Mouse (Mus musculus) stomach, embryonic 16.5 days (tissue): ENCODE measurements around the gene Nrsn2. TPM values are rescaled to one million over a fixed set of nuclear protein-coding genes. Genes with fewer than 3 reads are reported as not detected.

Experiments
- ATAC-seq: fragments of 200-750 bp; cut with Nextera tagmentation; 2 replicates; pipeline ENCODE4 v1.8.0; 2017; ENCODE audit warnings: moderate number of reproducible peaks, moderate TSS enrichment; ENCODE audit not compliant: insufficient read depth, low FRiP score
- H3K27ac ChIP-seq: fragments of 300-500 bp; sonication (generic); 2 replicates; pipeline ENCODE4 v1.5.1; 2014; ENCODE audit warnings: low read length
- H3K27me3 ChIP-seq: fragments of 300-500 bp; sonication (generic); 2 replicates; pipeline ENCODE4 v1.6.1; 2014; ENCODE audit warnings: low read length, control low read depth, mixed read lengths; ENCODE audit not compliant: control insufficient read depth, insufficient read depth
- H3K36me3 ChIP-seq: fragments of 300-500 bp; sonication (generic); 2 replicates; pipeline ENCODE4 v1.6.1; 2014; ENCODE audit warnings: low read length; ENCODE audit not compliant: control insufficient read depth, insufficient read depth
- H3K4me1 ChIP-seq: fragments of 300-500 bp; sonication (generic); 2 replicates; pipeline ENCODE4 v1.6.1; 2014; ENCODE audit warnings: low read length, control low read depth, mixed read lengths; ENCODE audit not compliant: control insufficient read depth, insufficient read depth
- H3K4me2 ChIP-seq: fragments of 300-500 bp; sonication (generic); 2 replicates; pipeline ENCODE4 v1.6.1; 2014; ENCODE audit warnings: low read depth, low read length, mixed read lengths
- H3K4me3 ChIP-seq: fragments of 300-500 bp; sonication (generic); replicated peaks from 2 replicates; pipeline ENCODE4 v1.5.1; 2014; ENCODE audit warnings: mild to moderate bottlenecking, low read length
- H3K9ac ChIP-seq: fragments of 300-500 bp; sonication (generic); 2 replicates; pipeline ENCODE4 v1.6.1; 2014; ENCODE audit warnings: low read length
- H3K9me3 ChIP-seq: fragments of 300-500 bp; sonication (generic); replicated peaks from 2 replicates; pipeline ENCODE4 v1.6.1; 2016; ENCODE audit warnings: low read length, control low read depth; ENCODE audit not compliant: control insufficient read depth
- WGBS: fragments of 180-500 bp; shearing (Covaris S2); extraction: QIAGEN DNeasy Blood & Tissue Kit; methylation state at CpG from one replicate; pipeline ENCODE4 v1.1.7; 2014; 5-methylcytosine and 5-hydroxymethylcytosine counted together
- polyA plus RNA-seq: library from polyadenylated mRNA; unstranded; fragments of >200 nt; fragmentation: Nextera tagmentation; extraction: Ambion mirVana; gene quantifications from 2 replicates; pipeline ENCODE4 v1.2.1, GENCODE M21; 2015

Gene Nrsn2
- polyA plus RNA-seq, 1 experiment from 2014 or later = 1.8 TPM

DNA sequence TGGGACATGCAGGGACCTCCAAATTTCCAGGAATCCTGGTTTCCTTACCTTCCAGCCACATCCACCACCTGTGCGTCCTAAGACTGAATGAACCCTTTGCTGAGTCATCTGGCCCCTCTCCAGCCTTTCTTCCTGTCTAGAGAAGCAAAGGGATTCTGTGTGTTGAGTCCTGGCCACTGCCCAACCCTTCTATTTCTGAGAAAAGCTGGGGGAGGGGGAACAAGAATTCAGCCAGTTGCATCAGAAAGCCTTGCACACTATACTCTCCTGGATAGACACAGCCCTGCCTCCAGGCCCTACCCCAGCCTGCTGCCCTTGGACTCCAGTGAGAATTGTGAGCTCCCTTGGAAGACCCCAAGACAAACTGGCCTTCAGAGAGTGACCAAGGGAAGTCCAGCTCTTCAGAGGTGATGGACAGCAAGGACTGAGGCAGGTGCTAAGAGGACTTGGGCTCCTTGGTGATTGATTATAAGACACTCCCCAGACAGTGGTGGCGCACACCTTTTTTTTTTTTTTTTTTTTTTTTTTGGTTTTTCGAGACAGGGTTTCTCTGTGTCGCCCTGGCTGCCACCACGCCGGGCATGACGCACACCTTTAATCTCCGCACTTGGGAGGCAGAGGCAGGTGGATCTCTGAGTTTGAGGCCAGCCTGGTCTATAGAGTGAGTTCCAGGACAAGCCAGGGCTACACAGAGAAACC, 26.4 kb downstream of the Nrsn2 start:
- 74% methylated on average over 8 of the region's 8 CpGs for WGBS
- ATAC-seq = peak; percentile 62; the same call in 1 of the 2 replicates
- H3K9ac ChIP-seq = no peak overlapping the region

DNA sequence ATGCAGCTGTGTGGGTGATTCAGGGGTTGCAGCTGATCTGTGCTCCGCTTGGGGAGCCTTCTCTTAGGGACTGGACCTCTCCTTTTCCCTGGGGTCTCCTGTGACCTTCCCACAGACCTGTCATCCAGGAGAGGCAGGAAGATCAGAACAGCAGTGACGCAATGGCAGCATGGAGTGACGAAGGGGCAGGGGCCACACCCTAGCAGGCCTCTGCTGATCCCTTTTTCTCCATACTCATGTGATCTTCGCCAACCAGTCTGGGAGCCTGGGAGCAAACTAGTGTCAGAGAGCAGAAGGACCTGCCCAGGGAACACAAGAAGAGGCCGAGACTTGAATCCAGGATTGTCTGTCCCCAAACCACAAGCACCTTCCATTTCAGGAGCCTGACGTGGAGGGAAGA, 27.2 kb downstream of the Nrsn2 start:
- no peak for ATAC-seq
- no peak overlapping the region for H3K27ac ChIP-seq

More for the DNA sequence above, 26.4 kb downstream of the Nrsn2 start:
- Histone ChIP-seq H3K36me3 (no peaks in the 10 kb centered on the region), H3K4me1 (peaks cover 7% of the 10 kb centered on the region; the same call in 1 of the 2 replicates), H3K9me3 (no peaks in the 10 kb centered on the region), H3K4me3 (no peak overlapping the region), H3K27ac (no peak overlapping the region), H3K27me3 (no peaks in the 10 kb centered on the region), H3K4me2 (no peak overlapping the region)

DNA sequence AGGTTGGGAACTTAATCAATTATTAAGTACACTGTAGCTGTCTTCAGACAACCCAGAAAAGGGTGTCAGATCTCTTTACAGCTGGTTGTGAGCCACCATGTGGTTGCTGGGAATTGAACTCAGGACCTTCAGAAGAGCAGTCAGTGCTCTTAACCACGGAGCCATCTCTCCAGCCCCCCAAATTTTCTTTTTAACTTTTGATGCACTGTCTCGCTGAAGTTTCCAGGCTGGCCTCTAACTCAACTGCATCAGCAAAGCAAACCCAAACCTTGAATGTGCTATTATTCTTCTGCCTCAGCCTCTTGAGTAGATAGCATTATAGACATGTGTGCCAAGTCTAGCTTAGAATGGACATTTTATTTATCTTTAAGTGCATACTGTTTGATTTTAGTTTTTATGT, 28.7 kb downstream of the Nrsn2 start:
- Histone ChIP-seq H3K27me3 (no peaks in the 10 kb centered on the region), H3K9me3 (no peaks in the 10 kb centered on the region), H3K4me1 (peaks cover 12% of the 10 kb centered on the region; the same call in 1 of the 2 replicates), H3K9ac (no peak overlapping the region), H3K27ac (no peak overlapping the region), H3K4me2 (no peak overlapping the region), H3K4me3 (no peak overlapping the region), H3K36me3 (no peaks in the 10 kb centered on the region)
- no peak for ATAC-seq
- WGBS = 65% methylated on average over 2 of the region's 2 CpGs

More for the DNA sequence above, 27.2 kb downstream of the Nrsn2 start:
- 76% methylated on average over 6 of the region's 6 CpGs for WGBS
- peaks cover 10% of the 10 kb centered on the region; the same call in 1 of the 2 replicates for H3K4me1 ChIP-seq
- no peak overlapping the region for H3K4me3 ChIP-seq
- H3K9ac ChIP-seq = no peak overlapping the region
- H3K27me3 ChIP-seq = no peaks in the 10 kb centered on the region
- H3K36me3 ChIP-seq = no peaks in the 10 kb centered on the region
- H3K4me2 ChIP-seq = no peak overlapping the region
- no peaks in the 10 kb centered on the region for H3K9me3 ChIP-seq

DNA sequence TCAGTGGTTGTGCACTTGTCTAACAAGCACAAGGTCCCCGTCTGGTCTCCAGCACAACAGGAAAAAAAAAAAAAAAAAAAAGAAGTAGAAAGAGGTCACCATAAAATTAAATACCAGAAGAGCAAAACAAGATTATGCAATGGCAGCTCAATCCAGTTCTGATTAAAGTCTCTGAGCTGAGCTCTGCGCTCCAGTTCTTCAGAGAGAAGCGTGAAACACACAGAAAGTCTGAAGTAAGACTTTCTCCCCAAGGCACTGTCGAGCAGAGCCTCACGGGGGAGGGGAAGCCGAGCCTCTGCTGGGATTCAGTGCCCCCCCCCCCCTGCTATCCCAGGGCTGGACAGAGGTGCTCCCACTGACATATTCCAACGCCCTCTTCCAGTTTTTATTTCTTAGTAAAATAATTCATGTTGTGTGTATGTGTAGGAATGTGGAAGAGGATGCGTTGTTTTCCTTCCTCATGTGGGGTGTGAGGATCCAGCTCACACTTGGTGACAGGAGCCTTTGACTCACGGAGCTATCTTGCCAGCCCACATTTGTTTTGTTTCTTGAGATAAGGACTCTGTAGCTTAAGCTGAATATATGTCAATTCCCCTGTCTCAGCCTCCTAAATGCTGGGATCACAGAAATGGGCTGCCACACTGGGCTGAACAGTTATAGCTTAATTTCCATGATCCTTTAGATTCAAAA, 29.5 kb downstream of the Nrsn2 start:
- ATAC-seq = no peak
- WGBS = 49% methylated on average over 9 of the region's 9 CpGs
- no peak overlapping the region for H3K9ac ChIP-seq

DNA sequence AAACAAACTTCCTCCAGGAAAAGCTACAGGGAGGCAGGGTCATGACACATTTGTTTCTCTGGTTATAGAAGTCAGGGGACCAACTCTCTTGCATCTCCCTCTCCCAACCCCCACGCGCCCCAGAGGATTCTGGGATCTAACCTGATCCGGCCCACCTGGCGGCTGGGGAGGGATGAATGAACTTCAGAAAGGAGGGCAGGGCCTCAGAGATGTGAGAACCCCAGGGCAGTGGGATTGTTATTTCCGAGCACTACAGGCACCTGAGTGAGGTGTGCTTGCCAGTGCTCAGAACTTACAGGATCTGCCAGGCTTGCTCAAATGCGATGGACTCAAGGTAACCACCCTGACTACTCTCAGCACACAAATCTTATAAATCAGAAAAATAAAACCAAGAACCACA, 31.0 kb downstream of the Nrsn2 start:
- no peaks in the 10 kb centered on the region for H3K27me3 ChIP-seq
- no peaks in the 10 kb centered on the region for H3K36me3 ChIP-seq
- H3K9me3 ChIP-seq = no peaks in the 10 kb centered on the region
- no peak overlapping the region for H3K27ac ChIP-seq
- no peak overlapping the region for H3K4me2 ChIP-seq
- ATAC-seq = no peak
- H3K4me3 ChIP-seq = no peak overlapping the region
- WGBS = 62% methylated on average over 6 of the region's 6 CpGs
- H3K4me1 ChIP-seq = peaks cover 12% of the 10 kb centered on the region; the same call in 1 of the 2 replicates
- H3K9ac ChIP-seq = no peak overlapping the region

More for the DNA sequence above, 29.5 kb downstream of the Nrsn2 start:
- no peaks in the 10 kb centered on the region for H3K27me3 ChIP-seq
- H3K27ac ChIP-seq = no peak overlapping the region
- no peak overlapping the region for H3K4me2 ChIP-seq
- H3K36me3 ChIP-seq = no peaks in the 10 kb centered on the region
- H3K4me1 ChIP-seq = peaks cover 12% of the 10 kb centered on the region; the same call in 1 of the 2 replicates
- no peaks in the 10 kb centered on the region for H3K9me3 ChIP-seq
- H3K4me3 ChIP-seq = no peak overlapping the region

DNA sequence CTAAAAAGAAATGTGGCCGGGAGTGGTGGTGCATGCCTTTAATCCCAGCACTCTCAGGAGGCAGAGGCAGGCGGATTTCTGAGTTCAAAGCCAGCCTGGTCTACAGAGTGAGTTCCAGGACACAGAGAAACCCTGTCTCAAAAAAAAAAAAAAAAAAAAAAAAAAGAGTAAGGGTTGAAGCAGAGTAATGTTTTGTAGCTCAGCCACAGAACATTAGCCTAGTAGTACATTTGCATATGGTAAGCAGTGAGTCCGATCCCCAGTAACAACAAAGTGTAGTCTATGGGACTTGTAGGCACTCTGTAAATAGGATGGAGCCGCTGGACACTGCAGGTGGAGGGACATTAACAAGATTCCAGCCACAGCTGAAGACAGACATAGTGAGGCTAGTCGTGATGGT, 31.5 kb downstream of the Nrsn2 start:
- 65% methylated on average over 5 of the region's 5 CpGs for WGBS
- Histone ChIP-seq H3K27me3 (no peaks in the 10 kb centered on the region), H3K4me1 (peaks cover 11% of the 10 kb centered on the region; the same call in 1 of the 2 replicates), H3K27ac (no peak overlapping the region), H3K9me3 (no peaks in the 10 kb centered on the region), H3K4me3 (no peak overlapping the region), H3K36me3 (no peaks in the 10 kb centered on the region), H3K9ac (no peak overlapping the region), H3K4me2 (no peak overlapping the region)
- ATAC-seq = no peak

DNA sequence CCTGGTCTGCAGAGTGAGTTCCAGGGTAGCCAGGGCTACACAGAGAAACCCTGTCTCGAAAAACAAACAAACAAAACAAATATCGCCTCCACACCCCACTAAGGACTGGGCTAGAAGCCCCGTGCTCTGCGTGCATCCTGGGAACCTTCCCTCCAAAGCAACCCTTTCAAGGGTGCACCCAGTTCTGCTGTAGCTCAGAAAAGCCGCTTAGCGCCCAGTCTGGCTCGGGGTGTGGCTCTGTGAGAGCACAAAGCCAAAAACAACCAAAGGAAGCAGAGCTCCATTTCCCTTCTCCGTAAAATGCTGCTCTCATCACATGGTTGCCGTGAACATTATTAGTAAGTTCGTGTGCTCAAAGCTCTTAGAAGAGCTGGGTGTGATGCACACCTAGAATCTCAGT, 32.1 kb downstream of the Nrsn2 start:
- no peaks in the 10 kb centered on the region for H3K9me3 ChIP-seq
- peak overlapping the region; percentile 75 for H3K9ac ChIP-seq
- 14% methylated on average over 10 of the region's 10 CpGs for WGBS
- 0 out of 2 replicates have a peak, but pooled peaks cover 5% of the 10 kb centered on the region for H3K4me1 ChIP-seq
- H3K36me3 ChIP-seq = no peaks in the 10 kb centered on the region
- H3K27me3 ChIP-seq = no peaks in the 10 kb centered on the region
- ATAC-seq = 0 out of 2 replicates have a peak, but pooled peaks have one; percentile 8
- H3K4me3 ChIP-seq = peak overlapping the region; percentile 64
- peak overlapping the region; percentile 93 for H3K4me2 ChIP-seq
- H3K27ac ChIP-seq = no peak overlapping the region

DNA sequence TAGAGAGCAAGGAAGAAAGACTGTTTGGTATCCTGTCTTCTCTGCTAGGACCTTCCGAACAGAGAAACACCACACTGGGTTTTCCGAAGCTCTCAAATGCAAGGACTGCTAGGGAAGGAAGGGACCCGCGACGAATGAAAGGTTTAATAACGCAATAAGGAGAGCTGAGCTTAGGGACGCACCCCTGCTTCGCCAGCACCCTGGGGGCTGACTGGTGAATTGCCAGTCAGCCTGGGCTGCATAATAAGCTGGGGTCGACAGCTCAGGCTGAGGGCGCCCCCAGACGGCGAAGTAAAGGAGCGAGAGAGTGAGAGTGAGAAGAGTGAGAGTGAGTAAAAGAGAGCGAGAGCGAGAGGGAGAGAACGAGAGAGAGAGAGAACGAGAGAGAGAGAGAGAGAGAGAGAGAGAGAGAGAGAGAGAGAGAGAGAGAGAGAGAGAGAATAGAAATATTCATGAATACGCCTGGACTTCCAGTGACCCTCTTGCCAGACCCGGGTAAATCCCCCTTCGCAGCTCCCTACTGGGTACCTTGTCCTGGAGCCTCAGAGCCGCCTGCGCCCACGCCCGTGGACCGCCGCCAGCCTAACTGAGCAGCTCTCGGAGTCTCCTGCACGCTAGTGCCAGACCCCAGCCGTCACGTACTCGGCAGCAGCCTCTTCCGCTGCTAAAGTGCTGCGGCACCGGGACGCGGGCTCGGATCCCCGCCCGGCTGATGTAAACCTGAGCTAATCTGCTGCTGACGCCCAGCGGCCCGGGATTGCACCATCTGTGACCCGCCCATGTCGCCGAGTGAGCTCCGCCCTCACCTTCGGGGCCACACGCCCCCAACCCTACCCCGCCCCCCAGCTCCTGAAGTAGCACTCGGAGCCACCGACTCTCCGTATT, 32.9 kb downstream of the Nrsn2 start, which contains the start of gene Trib3:
TSS of gene Trib3 (minus strand) at position 704 of the 885 bp plus-strand sequence.
- WGBS = under 1% methylated on average over 52 of the region's 52 CpGs

More for the DNA sequence above, 32.9 kb downstream of the Nrsn2 start, which contains the start of gene Trib3:
- Histone ChIP-seq H3K36me3 (no peaks in the 10 kb centered on the region), H3K27ac (no peak within 1 kb of the TSS), H3K4me2 (peak within 1 kb of the TSS; percentile 93), H3K4me3 (peak within 1 kb of the TSS; percentile 64), H3K4me1 (0 out of 2 replicates have a peak, but pooled peaks cover 5% of the 10 kb centered on the region), H3K27me3 (no peaks in the 10 kb centered on the region), H3K9ac (peak within 1 kb of the TSS; percentile 75), H3K9me3 (no peaks in the 10 kb centered on the region)
- peak; percentile 90 for ATAC-seq
